Mouse (Mus musculus) left cerebral cortex, adult 2 months (tissue): ENCODE data around the gene Mrpl44. TPM values are rescaled to one million over a fixed set of nuclear protein-coding genes. Genes with fewer than 3 reads are reported as not detected.

Experiments used
- DNase-seq, 2 experiments: peaks; one replicate each; pipeline ENCODE4 v3.0.0; 2021 to 2022; ENCODE audit warnings: low spot score in 2 of 2, mixed read lengths in 1 of 2; ENCODE audit errors: extremely low spot score in 1 of 2
- H3K27ac ChIP-seq: fragments of 200-600 bp; 2 replicates; pipeline ENCODE4 v1.8.1; 2022
- H3K4me3 ChIP-seq: fragments of 200-600 bp; 2 replicates; pipeline ENCODE4 v1.8.1; 2022
- CTCF ChIP-seq: fragments of 200-600 bp; IDR thresholded peaks from 2 replicates; pipeline ENCODE4 v1.8.1; 2022; ENCODE audit warnings: antibody characterized with exemption, mild to moderate bottlenecking, moderate library complexity
- intact Hi-C: fragments of 180-260 bp; cut with DNase I; formaldehyde crosslinking; loops from one replicate; pipeline ENCODE4 v1.15.1; 2025
- long read RNA-seq, 2 experiments: library from polyadenylated mRNA; stranded (forward); transcript quantifications; one replicate each; pipeline ENCODE4 v2.0.0; 2021; ENCODE audit warnings: borderline mapping rate in 2 of 2
- total RNA-seq, 2 experiments: library from RNA; stranded (reverse); gene quantifications; 2 replicates each; pipeline ENCODE4 v1.2.3; 2021

Gene Mrpl44
- 10 to 100 TPM; 26.9 to 28.8 TPM for total RNA-seq
- long read RNA-seq, experiment 1, transcript Mrpl44-201 (4 exons, 1,424 nt): major isoform, 20 of 26 reads
- long read RNA-seq, experiment 1, partial matches to known transcripts: 5 of 26 reads
- long read RNA-seq, experiment 1, other reads (novel, unspliced or antisense): 1 of 26 reads
- long read RNA-seq, experiment 2, transcript Mrpl44-201 (4 exons, 1,424 nt): major isoform, 10 of 12 reads
- long read RNA-seq, experiment 2, partial matches to known transcripts: 2 of 12 reads
- long read RNA-seq, experiment 2, other reads (novel, unspliced or antisense): 0 of 12 reads

- peak within 1 kb of the TSS; percentile 77 for H3K4me3 ChIP-seq
- peak within 1 kb of the TSS; percentile 79 for H3K27ac ChIP-seq
- DNase-seq: peak; percentile 97 to 100
- no peak; the same call in none of the 2 replicates for TF ChIP-seq CTCF
- intact Hi-C loops: no loop called here
Observed at GRCm38 (mm10) chr1:79775927-79776458, at the start of gene Mrpl44, which contains the start of gene Wdfy1. Mrpl44 (plus strand) TSS chr1:79776018. Wdfy1 (minus strand) TSS chr1:79776143.

- no peak; the same call in 1 of the 2 replicates for TF ChIP-seq CTCF
- H3K27ac ChIP-seq: no peak overlapping the region
- intact Hi-C loops: no loop called here
Observed at GRCm38 (mm10) chr1:79734794-79735193, 41.0 kb upstream of the Mrpl44 start.

GRCm38 (mm10) chr1:79736408-79736807 lies 39.4 kb upstream of the Mrpl44 start:
- no peak overlapping the region for H3K4me3 ChIP-seq
- no peak for DNase-seq
- TF ChIP-seq CTCF: no peak
- no peak overlapping the region for H3K27ac ChIP-seq
- intact Hi-C loops: no loop called here

More at GRCm38 (mm10) chr1:79734794-79735193, 41.0 kb upstream of the Mrpl44 start:
- DNase-seq: no peak
- H3K4me3 ChIP-seq: no peak overlapping the region

- no peak for DNase-seq
- Histone ChIP-seq H3K4me3 (no peak overlapping the region), H3K27ac (no peak overlapping the region)
- no peak for TF ChIP-seq CTCF
- intact Hi-C loops: no loop called here
Observed at GRCm38 (mm10) chr1:79739726-79740125, 36.1 kb upstream of the Mrpl44 start.

DNA sequence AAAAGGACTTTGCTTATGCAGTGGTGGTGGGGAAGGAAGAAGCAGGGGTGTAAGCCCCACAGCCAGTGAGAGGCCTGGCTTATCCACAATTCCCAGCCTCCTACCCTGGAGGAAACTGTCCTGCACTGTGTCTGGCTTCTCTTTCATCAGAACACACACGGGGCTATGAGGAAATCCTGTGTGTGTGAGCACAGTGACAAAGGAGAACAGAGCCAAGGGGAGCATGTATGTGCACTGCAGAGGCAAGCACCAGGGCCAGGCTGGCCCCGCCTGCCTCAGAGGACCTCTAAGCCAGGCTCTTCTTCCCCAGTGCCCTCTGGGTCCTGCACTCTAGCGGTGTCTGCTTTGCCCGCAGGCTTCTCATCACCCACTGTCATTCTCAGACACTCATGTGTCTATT lies 34.8 kb upstream of the Mrpl44 start:
- Histone ChIP-seq H3K4me3 (no peak overlapping the region), H3K27ac (no peak overlapping the region)
- TF ChIP-seq CTCF: no peak
- intact Hi-C loops: no loop called here
- DNase-seq: no peak

DNA sequence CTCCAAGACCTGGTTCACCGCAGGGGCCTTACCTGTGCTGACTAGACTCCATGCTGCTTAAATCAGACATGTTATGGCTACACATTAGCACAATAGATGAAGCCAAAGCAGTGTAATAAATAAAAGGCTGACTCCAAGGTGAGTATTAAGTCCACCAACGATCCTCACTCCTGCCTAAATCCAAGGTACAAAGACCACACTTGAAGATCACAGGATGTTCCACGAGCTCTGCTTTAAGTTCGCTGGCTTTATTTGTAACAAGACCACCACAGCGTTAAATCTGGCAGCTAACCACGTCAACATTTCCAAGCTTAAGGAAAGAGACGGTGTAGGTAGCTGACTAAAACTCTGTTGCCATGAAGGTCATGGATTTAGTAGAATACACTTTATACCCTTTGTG lies 32.9 kb upstream of the Mrpl44 start:
- intact Hi-C loops: no loop called here
- no peak for TF ChIP-seq CTCF
- DNase-seq: no peak
- Histone ChIP-seq H3K4me3 (no peak overlapping the region), H3K27ac (no peak overlapping the region)

GRCm38 (mm10) chr1:79743385-79743784 lies 32.4 kb upstream of the Mrpl44 start:
- no peak for DNase-seq
- no peak for TF ChIP-seq CTCF
- Histone ChIP-seq H3K27ac (no peak overlapping the region), H3K4me3 (no peak overlapping the region)
- intact Hi-C loops: no loop called here

DNA sequence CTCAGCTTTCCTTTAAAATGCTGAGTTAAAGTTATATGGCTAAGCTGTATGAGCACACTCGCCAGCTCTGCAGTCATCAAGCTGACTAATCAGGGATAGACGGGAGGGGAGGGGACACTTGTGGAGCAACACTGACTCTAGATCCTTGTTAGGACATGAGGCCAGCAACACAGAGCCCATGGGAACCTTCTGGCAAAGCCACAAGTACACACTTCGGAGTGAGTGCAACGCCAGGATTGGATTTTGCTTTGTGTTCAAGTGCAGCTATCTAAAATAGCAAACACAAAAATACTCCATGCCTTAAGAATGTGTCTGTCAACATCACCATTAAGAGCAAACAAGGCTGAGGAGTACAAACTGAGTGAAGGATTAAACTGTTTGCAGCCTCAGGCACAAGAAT lies 29.8 kb upstream of the Mrpl44 start:
- Histone ChIP-seq H3K27ac (no peak overlapping the region), H3K4me3 (no peak overlapping the region)
- TF ChIP-seq CTCF: no peak
- DNase-seq: no peak
- intact Hi-C loops: no loop called here

DNA sequence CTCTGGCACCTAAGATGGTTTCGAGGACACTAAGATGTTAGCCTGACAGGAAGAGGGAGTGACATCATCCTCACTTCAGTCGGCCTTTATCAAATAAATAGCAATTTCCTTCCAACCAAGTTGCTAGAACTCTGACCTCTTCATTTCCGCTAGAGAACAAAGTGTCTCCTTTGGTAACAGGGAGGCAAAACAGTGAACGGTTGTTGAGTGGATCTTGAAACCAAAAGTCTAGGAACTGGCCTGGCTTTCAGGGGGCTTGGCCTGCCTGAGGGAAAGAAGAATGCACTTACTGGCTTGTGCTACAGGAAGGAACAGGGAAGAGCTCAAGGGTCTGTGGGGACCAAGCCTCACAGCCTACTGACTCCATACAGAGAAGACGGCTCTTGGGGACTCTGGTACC lies 24.6 kb upstream of the Mrpl44 start:
- no peak for DNase-seq
- intact Hi-C loops: no loop called here
- Histone ChIP-seq H3K4me3 (no peak overlapping the region), H3K27ac (no peak overlapping the region)
- no peak for TF ChIP-seq CTCF

DNA sequence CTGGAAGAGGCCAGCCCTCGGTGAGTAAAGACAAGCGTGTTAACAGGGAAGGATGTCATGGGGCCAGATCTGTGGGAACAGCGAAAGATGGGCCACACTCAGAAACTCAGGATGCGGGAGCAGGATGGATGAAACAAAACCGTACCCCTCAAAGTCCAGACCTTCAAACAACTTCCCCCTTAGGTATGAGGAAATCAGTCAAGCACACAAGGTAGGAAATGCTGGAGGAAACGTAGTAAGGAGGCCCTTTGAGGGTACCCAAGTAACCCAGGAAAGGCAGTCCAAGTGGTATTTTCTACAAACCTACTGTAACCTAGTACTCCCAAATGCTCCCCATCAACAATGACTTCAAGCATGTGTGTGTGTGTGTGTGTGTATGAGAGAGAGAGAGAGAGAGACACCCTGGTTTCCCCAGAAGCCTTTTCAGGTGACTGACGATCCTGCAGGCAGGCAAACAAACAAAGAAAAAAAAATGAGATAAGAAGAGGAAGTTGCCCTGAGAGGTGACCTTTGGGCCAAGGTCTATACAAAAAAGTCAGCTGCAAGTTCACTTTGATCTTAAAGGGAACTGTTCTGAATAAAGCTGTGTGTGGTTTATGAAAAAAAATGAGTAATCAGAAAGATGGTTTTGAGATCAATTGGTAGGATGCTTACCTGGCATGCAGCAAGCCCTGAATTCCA lies 23.7 kb upstream of the Mrpl44 start:
- no peak for TF ChIP-seq CTCF
- intact Hi-C loops: no loop called here

DNA sequence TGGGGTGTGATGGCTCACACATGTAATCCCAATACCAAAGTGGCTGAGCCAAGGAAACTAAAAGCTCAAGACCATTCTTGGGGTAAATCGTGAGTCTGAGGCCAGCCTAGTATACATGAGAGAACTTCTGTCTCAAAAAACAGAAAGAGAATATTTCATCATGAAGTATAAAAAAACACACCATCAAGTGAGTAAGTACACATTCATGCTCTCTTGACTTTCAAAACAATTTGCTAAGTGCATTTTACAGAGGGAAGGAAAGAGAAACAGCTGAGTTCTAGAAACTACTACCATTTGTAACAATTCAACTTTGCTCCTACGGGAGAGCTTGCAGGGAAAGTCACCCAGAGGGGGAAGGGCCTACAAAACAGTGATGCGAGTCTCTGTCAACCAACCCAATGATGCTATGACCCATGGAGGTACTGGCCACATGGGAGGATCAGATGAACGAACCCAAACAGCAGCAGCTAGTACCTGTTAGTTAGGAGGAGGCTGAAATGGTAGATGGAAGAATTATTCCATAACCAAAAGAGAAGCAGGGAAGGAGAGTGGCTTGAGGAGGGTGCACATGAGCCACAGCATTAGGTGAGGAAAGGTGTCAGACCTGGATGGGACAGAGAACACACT lies 23.0 kb upstream of the Mrpl44 start:
- no peak for TF ChIP-seq CTCF
- intact Hi-C loops: no loop called here
- DNase-seq: no peak
- H3K4me3 ChIP-seq: no peak overlapping the region
- H3K27ac ChIP-seq: no peak overlapping the region

More for the DNA sequence above, 23.7 kb upstream of the Mrpl44 start:
- H3K4me3 ChIP-seq: no peak overlapping the region
- H3K27ac ChIP-seq: no peak overlapping the region
- DNase-seq: no peak

DNA sequence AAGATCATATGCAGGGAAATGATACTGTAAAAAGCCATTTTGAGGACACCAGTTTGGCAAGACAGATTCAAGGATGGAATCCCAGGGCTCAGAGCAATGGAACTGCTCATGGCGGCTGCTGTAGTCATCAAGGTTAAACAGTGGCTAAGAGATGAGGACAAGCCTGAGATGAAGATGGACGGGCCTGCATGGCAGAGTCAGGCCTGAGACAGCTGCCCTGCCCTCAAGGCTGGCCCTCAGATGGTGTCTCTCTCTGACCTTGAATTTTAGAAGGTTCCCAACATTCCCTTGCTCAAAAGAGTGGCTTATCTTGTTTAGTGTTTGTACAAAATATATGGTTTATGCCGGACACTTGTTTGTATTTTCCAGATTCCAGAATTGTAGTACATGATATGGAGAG lies 22.4 kb upstream of the Mrpl44 start:
- DNase-seq: no peak
- intact Hi-C loops: no loop called here
- no peak overlapping the region for H3K4me3 ChIP-seq
- TF ChIP-seq CTCF: no peak
- H3K27ac ChIP-seq: no peak overlapping the region
